Mouse (Mus musculus): ENCODE data around the gene Lrrc32.

Gene Lrrc32

GRCm38 (mm10) chr7:98510961-98511958 is 22.2 kb downstream of the Lrrc32 start:
- DNase-seq (ENCODE audit: low spot score in 2 of 2) = no peak

- peak; percentile 72 to 82 for DNase-seq (ENCODE audit: low spot score in 2 of 2)
Observed at GRCm38 (mm10) chr7:98513251-98513650, 24.2 kb downstream of the Lrrc32 start.

- DNase-seq (ENCODE audit: low spot score in 2 of 2) = peak; percentile 31 to 33
Observed at GRCm38 (mm10) chr7:98522576-98522975, 33.5 kb downstream of the Lrrc32 start.

- peak; percentile 63 to 64 for DNase-seq (ENCODE audit: low spot score in 2 of 2)
Observed at GRCm38 (mm10) chr7:98523070-98523812, 34.2 kb downstream of the Lrrc32 start.

- DNase-seq (ENCODE audit: low spot score in 2 of 2) = peak; percentile 39 to 51
Observed at GRCm38 (mm10) chr7:98523813-98524361, 34.8 kb downstream of the Lrrc32 start.

- DNase-seq (ENCODE audit: low spot score in 2 of 2) = no peak
Observed at GRCm38 (mm10) chr7:98524401-98524800, 35.3 kb downstream of the Lrrc32 start.

- no peak for DNase-seq (ENCODE audit: low spot score in 2 of 2)
Observed at GRCm38 (mm10) chr7:98524869-98525699, 36.0 kb downstream of the Lrrc32 start.

- DNase-seq (ENCODE audit: low spot score in 2 of 2) = no peak
Observed at GRCm38 (mm10) chr7:98527085-98527484, 38.0 kb downstream of the Lrrc32 start.

- no peak for DNase-seq (ENCODE audit: low spot score in 2 of 2)
Observed at GRCm38 (mm10) chr7:98531612-98532011, 42.5 kb downstream of the Lrrc32 start.

GRCm38 (mm10) chr7:98532981-98533380 is 43.9 kb downstream of the Lrrc32 start:
- DNase-seq (ENCODE audit: low spot score in 2 of 2) = no peak

- peak; percentile 41 to 44 for DNase-seq (ENCODE audit: low spot score in 2 of 2)
Observed at GRCm38 (mm10) chr7:98534432-98534855, 45.4 kb downstream of the Lrrc32 start.

- DNase-seq (ENCODE audit: low spot score in 2 of 2) = no peak
Observed at GRCm38 (mm10) chr7:98535191-98535590, 46.1 kb downstream of the Lrrc32 start.

- no peak for DNase-seq (ENCODE audit: low spot score in 2 of 2)
Observed at GRCm38 (mm10) chr7:98535882-98536281, 46.8 kb downstream of the Lrrc32 start.

GRCm38 (mm10) chr7:98537210-98537966 is 48.3 kb downstream of the Lrrc32 start:
- no peak for DNase-seq (ENCODE audit: low spot score in 2 of 2)

GRCm38 (mm10) chr7:98537967-98538573 is 49.0 kb downstream of the Lrrc32 start:
- DNase-seq (ENCODE audit: low spot score in 2 of 2) = no peak

- DNase-seq (ENCODE audit: low spot score in 2 of 2) = no peak
Observed at GRCm38 (mm10) chr7:98540879-98541278, 51.8 kb downstream of the Lrrc32 start.

GRCm38 (mm10) chr7:98541564-98541963 is 52.5 kb downstream of the Lrrc32 start:
- DNase-seq (ENCODE audit: low spot score in 2 of 2) = no peak

- DNase-seq (ENCODE audit: low spot score in 2 of 2) = no peak
Observed at GRCm38 (mm10) chr7:98542267-98542666, 53.2 kb downstream of the Lrrc32 start.

- DNase-seq (ENCODE audit: low spot score in 2 of 2) = no peak
Observed at GRCm38 (mm10) chr7:98542731-98543142, 53.7 kb downstream of the Lrrc32 start.

- DNase-seq (ENCODE audit: low spot score in 2 of 2) = no peak
Observed at GRCm38 (mm10) chr7:98543853-98544370, 54.8 kb downstream of the Lrrc32 start.
